Mouse (Mus musculus) liver, embryonic 12.5 days (tissue): Measurements from ENCODE around the gene Ly6g6d. TPM values are rescaled to one million over a fixed set of nuclear protein-coding genes. Genes with fewer than 3 reads are reported as not detected.

Experiments used
- ATAC-seq: fragments of 200-750 bp; cut with Nextera tagmentation; 2 replicates; pipeline ENCODE4 v1.8.0; 2017; ENCODE audit warnings: moderate number of reproducible peaks, mild to moderate bottlenecking, moderate library complexity
- H3K27ac ChIP-seq: fragments of 300-500 bp; sonication (generic); 2 replicates; pipeline ENCODE4 v1.5.1; 2016; ENCODE audit warnings: mild to moderate bottlenecking
- H3K27me3 ChIP-seq: fragments of 300-500 bp; sonication (generic); replicated peaks from 2 replicates; pipeline ENCODE4 v1.6.1; 2016; ENCODE audit warnings: mild to moderate bottlenecking, moderate library complexity
- H3K36me3 ChIP-seq: fragments of 300-500 bp; sonication (generic); 2 replicates; pipeline ENCODE4 v1.6.1; 2016; ENCODE audit warnings: mild to moderate bottlenecking, moderate library complexity
- H3K4me1 ChIP-seq: fragments of 300-500 bp; sonication (generic); 2 replicates; pipeline ENCODE4 v1.6.1; 2016
- H3K4me2 ChIP-seq: fragments of 300-500 bp; sonication (generic); 2 replicates; pipeline ENCODE4 v1.6.1; 2016; ENCODE audit warnings: mild to moderate bottlenecking, moderate library complexity
- H3K4me3 ChIP-seq: fragments of 300-500 bp; sonication (generic); 2 replicates; pipeline ENCODE4 v1.5.1; 2016; ENCODE audit warnings: mild to moderate bottlenecking, moderate library complexity
- H3K9ac ChIP-seq: fragments of 300-500 bp; sonication (generic); 2 replicates; pipeline ENCODE4 v1.6.1; 2016; ENCODE audit warnings: mild to moderate bottlenecking, moderate library complexity
- H3K9me3 ChIP-seq: fragments of 300-500 bp; sonication (generic); replicated peaks from 2 replicates; pipeline ENCODE4 v1.6.1; 2016; ENCODE audit warnings: mild to moderate bottlenecking, moderate library complexity
- WGBS: fragments of 180-500 bp; shearing (Covaris S2); methylation state at CpG from one replicate; pipeline ENCODE4 v1.1.7; 2016; ENCODE audit not compliant: insufficient replicate concordance; 5-methylcytosine and 5-hydroxymethylcytosine counted together
- polyA plus RNA-seq: library from polyadenylated mRNA; unstranded; fragments of >200 nt; fragmentation: Nextera tagmentation; extraction: Ambion mirVana; gene quantifications from 2 replicates; pipeline ENCODE4 v1.2.1, GENCODE M21; 2016

Gene Ly6g6d
- polyA plus RNA-seq, 1 experiment from 2014 or later: 0.36 TPM

GRCm38 (mm10) chr17:35051156-35052086, 26.4 kb downstream of the Ly6g6d start:
- Histone ChIP-seq H3K4me1 (peaks cover 72% of the 10 kb centered on the region), H3K27ac (peak overlapping the region; percentile 94), H3K9me3 (no peaks in the 10 kb centered on the region), H3K36me3 (peaks cover 45% of the 10 kb centered on the region), H3K9ac (peak overlapping the region; percentile 92), H3K4me2 (peak overlapping the region; percentile 98), H3K4me3 (peak overlapping the region; percentile 88), H3K27me3 (no peaks in the 10 kb centered on the region)
- ATAC-seq: peak; percentile 53
- 3% methylated on average over 21 of the region's 21 CpGs for WGBS

GRCm38 (mm10) chr17:35050126-35050750, 27.6 kb downstream of the Ly6g6d start:
- peak; percentile 46 for ATAC-seq
- H3K4me1 ChIP-seq: peaks cover 73% of the 10 kb centered on the region
- under 1% methylated on average over 27 of the region's 27 CpGs for WGBS
- H3K27ac ChIP-seq: peak overlapping the region; percentile 94
- H3K9me3 ChIP-seq: no peaks in the 10 kb centered on the region
- H3K27me3 ChIP-seq: no peaks in the 10 kb centered on the region
- H3K4me2 ChIP-seq: peak overlapping the region; percentile 98
- H3K4me3 ChIP-seq: peak overlapping the region; percentile 88
- peaks cover 33% of the 10 kb centered on the region for H3K36me3 ChIP-seq
- peak overlapping the region; percentile 92 for H3K9ac ChIP-seq

DNA sequence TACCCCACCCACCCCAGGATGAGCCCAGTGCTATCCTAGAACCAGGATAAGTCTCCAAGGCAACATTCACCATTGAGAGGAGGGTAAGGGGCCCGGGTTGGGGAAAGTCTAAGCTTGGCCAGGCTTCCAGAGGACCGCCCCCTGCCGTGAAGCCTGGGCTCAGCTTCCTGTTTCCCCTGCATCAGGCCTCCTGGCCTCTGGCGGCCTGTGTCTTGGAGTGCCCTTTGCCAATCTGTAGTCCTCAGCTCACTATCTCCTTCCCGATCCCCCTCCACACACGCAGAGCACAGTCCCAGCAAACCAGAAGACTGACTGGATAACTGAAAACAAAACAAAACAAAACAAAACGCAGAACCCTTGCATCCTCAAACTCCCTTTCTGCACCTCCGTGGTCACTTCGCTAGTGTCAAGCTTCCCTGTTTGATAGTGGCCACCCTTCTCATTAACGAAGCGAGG, 28.3 kb downstream of the Ly6g6d start, which contains the start of gene Clic1:
TSS of gene Clic1 (plus strand) at position 406 of the 456 bp plus-strand sequence.
- Histone ChIP-seq H3K4me2 (peak within 1 kb of the TSS; percentile 98), H3K4me3 (peak within 1 kb of the TSS; percentile 88), H3K27ac (peak within 1 kb of the TSS; percentile 94), H3K9me3 (no peaks in the 10 kb centered on the region), H3K27me3 (no peaks in the 10 kb centered on the region), H3K4me1 (peaks cover 79% of the 10 kb centered on the region), H3K36me3 (peaks cover 26% of the 10 kb centered on the region), H3K9ac (peak within 1 kb of the TSS; percentile 92)
- no peak for ATAC-seq
- WGBS: 2% methylated on average over 11 of the region's 11 CpGs

DNA sequence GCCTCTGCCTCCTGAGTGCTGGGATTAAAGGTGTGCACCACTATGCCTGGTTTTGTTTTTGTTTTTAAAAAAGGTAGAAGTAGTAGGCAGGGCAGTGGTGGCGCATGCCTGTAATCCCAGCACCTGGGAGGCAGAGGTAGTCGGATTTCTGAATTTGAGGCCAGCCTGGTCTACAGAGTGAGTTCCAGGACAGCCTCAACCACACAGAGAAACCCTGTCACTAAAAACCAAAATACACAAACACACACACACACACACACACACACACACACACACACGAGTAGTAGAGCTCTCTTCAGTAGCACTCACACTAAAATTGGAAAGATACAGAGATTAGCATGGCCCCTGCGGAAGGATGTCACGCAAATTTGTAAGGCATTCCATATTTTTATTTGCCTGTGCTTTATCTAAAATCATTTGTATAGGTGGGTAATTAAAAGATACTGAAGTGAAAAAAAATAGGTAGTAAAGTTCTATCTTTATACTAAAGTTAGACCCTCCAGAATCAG, 28.9 kb downstream of the Ly6g6d start:
- H3K4me1 ChIP-seq: peaks cover 85% of the 10 kb centered on the region
- no peaks in the 10 kb centered on the region for H3K9me3 ChIP-seq
- ATAC-seq: no peak
- peak overlapping the region; percentile 92 for H3K9ac ChIP-seq
- no peaks in the 10 kb centered on the region for H3K27me3 ChIP-seq
- peak overlapping the region; percentile 88; the same call in 1 of the 2 replicates for H3K4me3 ChIP-seq
- 36% methylated on average over 5 of the region's 5 CpGs for WGBS
- peak overlapping the region; percentile 94 for H3K27ac ChIP-seq
- H3K36me3 ChIP-seq: peaks cover 20% of the 10 kb centered on the region
- peak overlapping the region; percentile 98 for H3K4me2 ChIP-seq

DNA sequence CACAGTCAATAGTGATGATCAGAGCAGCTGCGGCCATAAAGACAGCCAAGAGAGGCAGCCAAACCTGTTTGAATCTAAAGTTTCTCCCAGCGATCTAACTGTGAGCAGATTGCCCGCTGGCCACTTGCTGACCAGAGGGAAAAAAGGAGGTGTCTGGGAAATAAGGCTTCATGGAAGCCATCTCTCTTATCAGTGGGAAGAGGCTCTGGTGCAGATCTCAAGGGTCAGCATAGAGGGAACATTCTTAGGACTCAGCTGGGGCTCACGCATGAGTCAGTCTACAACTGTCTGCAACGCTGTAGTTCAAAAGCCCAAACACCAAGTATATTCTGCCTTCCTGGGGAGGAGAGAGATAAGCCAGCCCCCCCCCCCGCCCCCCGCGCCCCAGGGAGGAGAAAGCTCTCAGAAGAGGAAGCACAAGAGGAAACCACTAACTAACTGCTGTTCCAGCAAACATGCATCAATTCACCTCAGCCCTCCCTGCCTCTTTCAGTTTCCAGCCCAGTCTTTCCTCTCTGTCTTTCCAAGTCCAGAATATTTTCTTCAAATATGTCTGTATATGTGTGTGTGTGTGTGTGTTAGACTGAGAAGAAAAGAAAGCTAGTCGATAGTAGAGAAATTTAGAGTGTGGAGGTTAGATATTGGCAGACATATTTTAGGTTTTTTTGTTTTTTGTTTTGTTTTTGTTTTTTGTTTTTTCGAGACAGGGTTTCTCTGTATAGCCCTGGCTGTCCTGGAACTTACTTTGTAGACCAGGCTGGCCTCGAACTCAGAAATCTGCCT, 29.5 kb downstream of the Ly6g6d start:
- peak overlapping the region; percentile 70 for H3K4me3 ChIP-seq
- H3K36me3 ChIP-seq: peaks cover 14% of the 10 kb centered on the region
- no peaks in the 10 kb centered on the region for H3K9me3 ChIP-seq
- H3K4me2 ChIP-seq: peak overlapping the region; percentile 98
- H3K27me3 ChIP-seq: no peaks in the 10 kb centered on the region
- WGBS: 4% methylated on average over 11 of the region's 11 CpGs
- no peak for ATAC-seq
- H3K4me1 ChIP-seq: peaks cover 88% of the 10 kb centered on the region
- peak overlapping the region; percentile 92 for H3K9ac ChIP-seq
- peak overlapping the region; percentile 94 for H3K27ac ChIP-seq

- WGBS: 4% methylated on average over 1 of the region's 1 CpGs
- Histone ChIP-seq H3K4me2 (peak overlapping the region; percentile 98), H3K9me3 (no peaks in the 10 kb centered on the region), H3K9ac (peak overlapping the region; percentile 92), H3K4me1 (peaks cover 89% of the 10 kb centered on the region), H3K4me3 (peak overlapping the region; percentile 70), H3K27me3 (no peaks in the 10 kb centered on the region), H3K27ac (peak overlapping the region; percentile 94), H3K36me3 (peaks cover 7% of the 10 kb centered on the region)
- no peak for ATAC-seq
These were observed 30.2 kb downstream of the Ly6g6d start for GRCm38 (mm10) chr17:35047688-35048087.

DNA sequence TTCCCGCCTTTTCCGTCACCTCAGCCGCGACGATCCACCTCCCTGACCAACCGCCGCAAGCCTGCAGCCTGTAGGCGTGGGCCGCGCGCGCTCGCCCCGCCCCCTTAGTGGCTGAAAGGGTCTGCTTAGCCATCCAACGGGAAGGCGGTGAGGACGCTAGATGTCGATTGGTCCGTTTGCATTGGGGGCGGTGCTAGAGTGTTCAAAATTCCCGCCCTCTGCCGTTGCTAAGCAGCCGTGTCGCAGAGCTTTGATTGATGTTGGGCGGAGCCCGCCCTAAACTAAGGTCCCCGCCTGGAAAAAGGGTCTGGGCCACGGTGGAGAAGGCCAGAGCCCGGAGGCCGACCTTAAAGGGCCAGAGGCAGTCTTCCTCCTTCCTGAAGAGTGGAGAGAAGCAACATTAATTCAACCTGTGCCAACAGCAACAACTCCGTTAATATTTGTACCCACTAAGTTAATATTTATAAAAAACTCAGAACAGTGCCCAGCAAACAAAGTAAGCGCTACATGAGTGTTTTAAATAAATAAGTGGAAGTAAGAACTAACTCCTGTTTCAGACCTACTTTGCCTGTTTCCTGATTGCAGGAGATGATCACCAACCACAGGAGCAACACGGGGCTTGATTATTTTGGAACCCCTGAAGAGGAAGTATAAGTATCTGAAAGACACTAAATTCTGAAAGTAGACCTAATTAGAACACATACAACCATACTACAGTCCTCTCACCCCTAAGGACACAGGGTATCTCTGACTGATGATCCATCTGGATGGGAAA, 31.0 kb downstream of the Ly6g6d start, which contains the start of gene Msh5:
TSS of gene Msh5 (minus strand) at position 65 of the 775 bp plus-strand sequence.
- peaks cover 86% of the 10 kb centered on the region for H3K4me1 ChIP-seq
- H3K4me2 ChIP-seq: peak within 1 kb of the TSS; percentile 98
- H3K36me3 ChIP-seq: no peaks in the 10 kb centered on the region
- ATAC-seq: peak; percentile 88
- H3K4me3 ChIP-seq: peak within 1 kb of the TSS; percentile 70
- 2% methylated on average over 33 of the region's 33 CpGs for WGBS
- H3K9ac ChIP-seq: peak within 1 kb of the TSS; percentile 92
- no peaks in the 10 kb centered on the region for H3K9me3 ChIP-seq
- peak within 1 kb of the TSS; percentile 94 for H3K27ac ChIP-seq
- no peaks in the 10 kb centered on the region for H3K27me3 ChIP-seq

DNA sequence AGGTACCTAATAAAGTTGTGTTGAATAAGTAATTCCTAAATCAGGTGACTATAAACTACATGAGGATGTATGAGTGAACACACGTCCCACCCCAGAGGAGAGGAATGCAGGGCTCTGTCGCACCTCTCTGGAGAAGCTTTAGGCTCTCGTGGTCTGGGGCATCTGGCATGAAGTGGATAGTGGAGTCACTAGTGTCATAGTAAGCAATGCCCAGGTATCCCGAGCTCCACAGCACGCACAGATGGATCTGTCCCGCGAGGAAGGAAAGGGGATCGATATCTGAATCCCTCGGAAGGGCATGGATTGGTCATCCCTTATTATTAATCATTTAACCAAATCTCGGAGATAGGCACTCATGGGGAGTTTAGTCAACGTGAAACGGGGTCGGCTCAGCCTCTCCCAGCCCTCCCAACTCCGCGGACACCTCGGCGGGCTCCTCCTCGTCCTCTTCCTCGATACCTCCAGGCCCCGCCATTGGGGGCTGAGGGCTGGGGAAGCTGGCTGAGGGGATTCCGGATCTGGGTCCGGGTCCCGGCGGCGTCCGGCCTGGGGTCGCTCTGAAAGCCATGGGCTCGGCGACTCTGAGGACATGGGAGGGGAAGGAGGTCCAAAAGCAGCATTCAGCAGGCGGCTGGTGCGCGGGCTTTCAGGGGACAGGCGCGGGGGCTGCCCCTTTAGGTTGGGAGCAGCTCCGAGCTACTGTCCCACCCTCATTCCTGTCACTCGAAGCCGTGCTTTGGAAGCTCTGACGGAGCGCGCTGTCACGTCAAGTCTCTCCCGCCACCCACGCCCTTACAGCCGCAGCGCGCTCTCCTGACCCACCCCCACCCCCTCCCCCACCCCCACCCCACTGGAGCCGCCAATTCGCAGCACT, 31.8 kb downstream of the Ly6g6d start:
- ATAC-seq: no peak
- 3% methylated on average over 48 of the region's 48 CpGs for WGBS
- peaks cover 85% of the 10 kb centered on the region for H3K4me1 ChIP-seq

DNA sequence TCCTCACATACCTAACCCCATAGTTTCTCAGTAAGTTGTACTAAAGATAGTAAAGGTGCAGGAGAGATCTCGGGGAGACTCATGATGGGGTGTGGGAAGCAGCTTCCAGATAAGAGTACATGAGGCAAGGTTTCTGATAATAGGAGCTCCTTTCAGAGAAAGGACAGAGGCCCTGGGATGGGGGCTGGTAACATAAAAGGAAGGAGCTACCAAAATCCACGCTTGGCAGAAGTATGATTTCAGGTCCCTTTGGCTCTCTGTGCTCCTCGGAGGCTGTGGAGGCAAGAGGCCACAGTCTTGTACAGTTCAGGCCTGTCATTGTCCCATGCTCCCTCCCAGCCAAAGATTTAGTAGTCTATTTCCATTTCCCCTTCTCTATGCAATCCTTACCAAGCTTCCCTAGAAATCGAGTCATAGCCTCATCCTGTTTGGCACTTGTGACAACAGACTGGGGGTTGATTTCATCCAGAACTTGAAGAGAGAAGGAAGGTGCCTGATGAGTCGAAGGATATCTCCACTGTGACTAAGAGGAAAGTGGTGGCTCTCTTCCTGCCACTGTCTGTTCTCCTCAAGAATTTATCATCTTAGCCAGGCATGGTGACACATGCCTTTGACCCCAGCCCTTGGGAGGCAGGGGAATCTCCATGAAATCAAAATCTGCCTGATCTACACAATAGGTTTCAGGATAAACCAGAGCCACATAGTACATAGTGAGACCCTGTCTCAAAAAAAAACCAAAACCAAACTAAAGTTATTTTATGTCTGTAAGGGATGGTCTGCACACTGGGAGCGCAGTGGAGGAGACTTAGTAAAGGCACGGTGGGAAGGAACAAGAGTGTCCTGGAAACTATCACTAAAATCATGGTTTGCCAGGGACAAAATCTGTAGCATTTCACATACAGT, 32.7 kb downstream of the Ly6g6d start:
- Histone ChIP-seq H3K9ac (peak overlapping the region; percentile 89), H3K4me1 (peaks cover 85% of the 10 kb centered on the region), H3K27ac (peak overlapping the region; percentile 94), H3K9me3 (no peaks in the 10 kb centered on the region), H3K27me3 (no peaks in the 10 kb centered on the region), H3K4me3 (peak overlapping the region; percentile 70), H3K4me2 (peak overlapping the region; percentile 98), H3K36me3 (no peaks in the 10 kb centered on the region)
- peak; percentile 58 for ATAC-seq
- WGBS: 26% methylated on average over 7 of the region's 7 CpGs

More for the DNA sequence above, 31.8 kb downstream of the Ly6g6d start:
- H3K4me2 ChIP-seq: peak overlapping the region; percentile 98
- peak overlapping the region; percentile 70 for H3K4me3 ChIP-seq
- no peaks in the 10 kb centered on the region for H3K27me3 ChIP-seq
- no peaks in the 10 kb centered on the region for H3K36me3 ChIP-seq
- H3K9ac ChIP-seq: peak overlapping the region; percentile 89
- no peaks in the 10 kb centered on the region for H3K9me3 ChIP-seq
- H3K27ac ChIP-seq: peak overlapping the region; percentile 94
